Mouse (Mus musculus) olfactory bulb, adult 2 months (tissue): ENCODE data around the gene Ldhal6b. TPM values are rescaled to one million over a fixed set of nuclear protein-coding genes. Genes with fewer than 3 reads are reported as not detected.
"Not testable (repeated sequence)": the region's sequence is repeated elsewhere in the genome, so short reads cannot be mapped to it uniquely, and the experiment has no call there.

Experiments
- H3K27ac ChIP-seq: fragments of 200-500 bp; 2 replicates; pipeline ENCODE4 v1.5.1; 2012; ENCODE audit warnings: low read depth, low read length; ENCODE audit not compliant: insufficient read depth
- H3K4me1 ChIP-seq: fragments of 200-500 bp; 2 replicates; pipeline ENCODE4 v1.6.1; 2012; ENCODE audit warnings: low read length; ENCODE audit not compliant: control insufficient read depth, insufficient read depth
- H3K4me3 ChIP-seq: fragments of 200-500 bp; 2 replicates; pipeline ENCODE4 v1.5.1; 2012; ENCODE audit warnings: mild to moderate bottlenecking, low read depth, low read length, moderate library complexity; ENCODE audit not compliant: insufficient read depth
- CTCF ChIP-seq: fragments of 200-500 bp; IDR thresholded peaks from 2 replicates; pipeline ENCODE4 v1.5.1; 2012; ENCODE audit warnings: low read depth, mild to moderate bottlenecking, low read length, moderate library complexity; ENCODE audit not compliant: insufficient read depth
- POLR2A ChIP-seq: fragments of 200-500 bp; IDR thresholded peaks from 2 replicates; pipeline ENCODE4 v1.6.1; 2012; ENCODE audit warnings: mild to moderate bottlenecking, low read depth, low read length, moderate library complexity; ENCODE audit not compliant: insufficient read depth
- WGBS: fragments of 180-500 bp; shearing (Covaris S2); methylation state at CpG from one replicate; pipeline ENCODE4 v1.1.7; 2018; 5-methylcytosine and 5-hydroxymethylcytosine counted together
- polyA plus RNA-seq: library from polyadenylated mRNA; stranded (reverse); fragments of >200 nt; gene quantifications from 2 replicates; pipeline ENCODE4 v1.2.4, GENCODE M21; 2012; ENCODE audit warnings: low replicate concordance; ENCODE audit not compliant: missing spikeins, insufficient read depth, insufficient read length

The Ldhal6b gene
- polyA plus RNA-seq, result not detected in 2 replicates

DNA sequence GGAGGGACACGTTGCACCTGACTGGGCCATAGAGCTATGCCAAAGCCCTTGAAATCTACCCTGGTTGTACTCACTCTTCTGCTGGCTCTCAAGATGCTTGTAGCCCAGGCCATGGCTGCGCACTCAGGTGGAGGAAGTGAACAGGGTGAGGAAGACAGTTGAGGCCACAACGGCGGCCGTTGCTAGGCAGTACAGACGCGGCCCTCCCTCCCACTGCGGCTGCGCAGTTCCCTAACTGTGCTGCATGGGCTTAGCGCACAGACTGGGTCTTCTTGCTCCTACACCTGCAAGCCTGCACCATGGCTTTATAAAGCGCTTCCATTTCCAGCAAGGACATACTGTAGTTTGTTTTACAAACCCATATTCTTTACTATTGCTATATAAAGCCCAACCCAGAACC lies at the start of gene Ldhal6b:
Gene Ldhal6b, minus strand, starts transcription at position 223 of the 400 bp plus-strand sequence.
- H3K4me1 ChIP-seq, result peaks cover 7% of the 10 kb centered on the region
- TF ChIP-seq CTCF, result no peak
- TF ChIP-seq POLR2A, result no peak
- H3K4me3 ChIP-seq, result peak within 1 kb of the TSS; percentile 15
- WGBS, result 70% methylated on average over 11 of the region's 11 CpGs
- peak within 1 kb of the TSS; percentile 7; the same call in 1 of the 2 replicates for H3K27ac ChIP-seq

DNA sequence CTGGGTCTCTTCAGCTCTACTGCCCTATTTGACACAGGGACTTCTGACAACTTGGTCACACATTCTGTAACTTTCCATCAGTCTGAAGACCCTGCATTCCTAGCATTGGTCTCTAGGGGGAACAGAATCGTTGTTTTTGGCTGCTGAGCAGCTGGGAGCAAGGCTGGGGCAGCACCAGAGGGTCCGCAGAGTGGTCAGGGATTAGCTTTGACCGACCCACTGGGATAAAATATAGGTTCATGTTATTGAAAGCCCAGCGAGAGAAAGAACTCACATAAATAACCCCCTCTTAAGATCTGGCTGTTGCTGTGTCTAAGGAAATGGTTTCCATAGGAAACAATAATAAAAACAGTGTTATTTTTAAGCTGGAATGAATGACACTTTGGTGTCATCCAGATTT lies 48.6 kb upstream of the Ldhal6b start:
- 47% methylated on average over 4 of the region's 4 CpGs for WGBS
- no peak overlapping the region for H3K4me3 ChIP-seq
- TF ChIP-seq POLR2A (no peak), CTCF (no peak)
- no peaks in the 10 kb centered on the region; the same call in 1 of the 2 replicates for H3K4me1 ChIP-seq
- H3K27ac ChIP-seq, result no peak overlapping the region

DNA sequence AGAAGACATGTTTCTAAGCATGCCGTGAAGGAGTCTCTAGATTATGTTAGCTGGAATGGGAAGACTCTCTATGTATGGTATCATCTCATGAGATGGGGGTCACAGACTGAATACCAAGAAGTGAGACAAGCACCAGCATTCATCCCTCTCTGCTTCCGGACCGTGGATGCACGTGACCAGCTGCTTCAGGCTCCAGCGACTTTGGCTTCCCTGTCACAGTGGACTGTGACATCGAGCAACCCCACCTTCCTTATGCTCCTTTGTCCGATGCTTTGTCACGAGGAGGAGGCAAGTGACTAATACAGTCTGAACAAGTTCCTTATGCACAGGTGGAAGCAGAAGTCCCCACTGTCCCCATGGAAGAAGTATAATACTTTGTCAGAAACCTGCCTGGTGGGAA lies 48.2 kb upstream of the Ldhal6b start:
- Histone ChIP-seq H3K4me1 (no peaks in the 10 kb centered on the region; the same call in 1 of the 2 replicates), H3K4me3 (no peak overlapping the region), H3K27ac (no peak overlapping the region)
- 76% methylated on average over 8 of the region's 8 CpGs for WGBS
- no peak for TF ChIP-seq CTCF
- TF ChIP-seq POLR2A, result no peak

- Histone ChIP-seq H3K4me1 (no peaks in the 10 kb centered on the region), H3K27ac (no peak overlapping the region), H3K4me3 (no peak overlapping the region)
- TF ChIP-seq CTCF, result no peak
- no peak for TF ChIP-seq POLR2A
- WGBS, result 93% methylated on average over 2 of the region's 2 CpGs
Observed at GRCm38 (mm10) chr17:5463912-5464311, 45.3 kb upstream of the Ldhal6b start.

DNA sequence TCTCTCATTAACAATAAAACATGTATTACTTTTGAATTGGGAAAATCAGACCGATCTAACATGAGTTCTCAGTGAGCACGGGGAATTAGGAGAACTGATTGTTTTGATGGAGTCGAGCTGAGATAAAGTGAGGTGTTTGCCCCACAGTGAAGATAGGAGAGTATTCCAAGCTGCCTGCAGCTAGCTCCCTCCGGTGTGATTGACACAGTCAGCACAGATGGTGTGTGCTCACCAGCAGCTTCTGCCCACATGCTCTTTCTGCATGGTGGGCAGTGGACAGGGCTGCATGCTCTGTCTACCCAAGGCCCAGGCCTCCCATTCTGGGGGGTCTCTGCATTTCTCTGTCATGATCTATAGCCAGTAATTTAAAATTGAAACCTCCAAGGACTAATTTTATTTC lies 35.1 kb upstream of the Ldhal6b start:
- Histone ChIP-seq H3K4me1 (no peaks in the 10 kb centered on the region), H3K27ac (no peak overlapping the region), H3K4me3 (no peak overlapping the region)
- TF ChIP-seq POLR2A (no peak), CTCF (no peak)
- 87% methylated on average over 4 of the region's 4 CpGs for WGBS

- Histone ChIP-seq H3K4me1 (peaks cover 2% of the 10 kb centered on the region), H3K4me3 (no peak overlapping the region), H3K27ac (no peak overlapping the region)
- 49% methylated on average over 5 of the region's 5 CpGs for WGBS
- no peak for TF ChIP-seq POLR2A
- no peak for TF ChIP-seq CTCF
Observed at GRCm38 (mm10) chr17:5443751-5444150, 25.2 kb upstream of the Ldhal6b start.

DNA sequence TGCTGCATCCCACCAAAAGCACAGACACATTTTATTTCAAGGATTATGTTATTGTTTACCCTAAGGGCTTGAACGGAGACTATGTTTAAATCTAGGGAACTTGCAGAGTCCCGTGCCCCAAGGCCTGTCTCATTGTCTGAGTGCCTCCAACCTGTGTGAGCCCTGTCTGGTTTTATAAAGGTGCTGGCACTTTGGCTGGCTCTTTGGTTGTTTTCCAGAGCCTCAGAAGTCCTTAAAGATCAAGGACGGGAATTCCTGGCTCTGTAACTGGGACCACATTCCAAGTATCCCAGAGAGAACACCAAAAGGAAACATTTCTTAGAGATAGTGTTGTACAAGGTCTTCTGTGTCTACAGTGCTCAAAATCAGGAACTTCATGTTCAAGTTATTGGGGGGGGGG lies 24.7 kb upstream of the Ldhal6b start:
- Histone ChIP-seq H3K4me1 (peaks cover 2% of the 10 kb centered on the region), H3K27ac (no peak overlapping the region), H3K4me3 (no peak overlapping the region)
- TF ChIP-seq CTCF, result no peak
- no peak for TF ChIP-seq POLR2A
- WGBS, result 62% methylated on average over 3 of the region's 3 CpGs

GRCm38 (mm10) chr17:5442403-5442802 lies 23.8 kb upstream of the Ldhal6b start:
- H3K4me1 ChIP-seq, H3K4me3 ChIP-seq, H3K27ac ChIP-seq: not testable (repeated sequence)
- WGBS, result 91% methylated on average over 5 of the region's 5 CpGs

DNA sequence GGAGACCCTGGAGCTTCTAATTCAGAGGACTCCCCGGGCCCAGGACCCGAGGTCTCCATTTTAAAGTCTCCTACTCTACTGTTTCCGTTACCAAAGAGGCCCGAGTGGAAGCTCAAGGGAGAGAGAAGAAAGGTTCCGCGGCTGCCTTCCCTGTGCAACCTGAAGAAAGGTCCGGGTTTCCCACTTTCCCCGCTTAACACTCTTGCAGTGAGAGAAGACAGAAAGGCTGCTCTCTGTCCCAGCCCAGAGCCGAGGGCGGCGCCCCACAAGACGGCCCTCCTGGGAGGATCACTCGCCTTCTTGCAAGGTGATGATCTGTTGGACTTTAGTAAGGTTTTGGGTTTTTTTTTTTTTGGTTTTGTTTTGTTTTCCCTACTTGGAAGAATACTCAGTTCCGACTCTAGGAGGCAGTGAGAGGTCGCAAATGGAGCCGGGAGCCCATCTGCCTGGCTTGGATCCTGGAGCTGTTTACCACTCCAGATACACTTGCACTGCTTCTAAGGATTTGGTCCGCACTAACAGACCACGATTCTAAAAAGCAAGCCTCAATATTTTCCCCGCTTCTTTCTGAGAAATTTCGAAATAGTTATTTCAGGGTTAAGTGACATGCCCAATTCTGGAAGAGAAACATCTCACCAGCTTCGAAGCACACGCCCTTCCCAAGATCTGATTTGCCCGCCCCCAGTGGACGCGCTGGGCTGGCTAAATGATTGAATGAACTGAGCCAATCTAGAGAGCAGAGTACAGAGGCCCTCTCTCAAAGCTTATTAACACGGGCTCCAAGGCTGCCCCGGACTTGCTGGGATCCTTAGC lies 21.8 kb upstream of the Ldhal6b start, which contains the start of gene Tmem242:
Gene Tmem242, minus strand, starts transcription at position 101 of the 813 bp plus-strand sequence.
- TF ChIP-seq POLR2A (peak; percentile 53; the same call in 1 of the 2 replicates), CTCF (peak; percentile 56)
- 1% methylated on average over 27 of the region's 27 CpGs for WGBS
- peak within 1 kb of the TSS; percentile 55 for H3K4me3 ChIP-seq
- H3K27ac ChIP-seq, result peak within 1 kb of the TSS; percentile 81
- peaks cover 2% of the 10 kb centered on the region for H3K4me1 ChIP-seq

- Histone ChIP-seq H3K27ac (peak overlapping the region; percentile 38; the same call in 1 of the 2 replicates), H3K4me3 (peak overlapping the region; percentile 55), H3K4me1 (peaks cover 2% of the 10 kb centered on the region)
- WGBS, result under 1% methylated on average over 8 of the region's 8 CpGs
- TF ChIP-seq POLR2A, result no peak
- no peak for TF ChIP-seq CTCF
Observed at GRCm38 (mm10) chr17:5439831-5440158, 21.2 kb upstream of the Ldhal6b start.
